18 mouse cellular contexts compared by ENCODE assay signal in genomic region chr6:73071214-73071613, GRCm38 (mm10).
DNase-seq lines count a peak whose midpoint lies in the region; ATAC-seq lines count a peak whose summit lies in the region.
"Had no signal": no experiment of that assay in that cellular context is flagged by ENCODE, and none has a peak within 500 bp of the region (broad histone marks: within the 10 kb centered on the region; RNA-seq: fewer than 3 reads in every experiment).

No protein-coding gene starts in this region.

- H3K27ac ChIP-seq in heart, embryonic 12.5 days (ENCODE audit: poor library complexity, severe bottlenecking), result peak overlapping the region; percentile 70; the same call in 1 of the 2 replicates
- H3K27ac ChIP-seq in kidney, embryonic 15.5 days, result peak overlapping the region; percentile 27; the same call in 1 of the 2 replicates
- peak overlapping the region; percentile 61 for H3K27ac ChIP-seq in lung, embryonic 16.5 days (ENCODE audit: low read length)
- H3K27ac ChIP-seq: embryonic facial prominence, embryonic 15.5 days; gastrocnemius, adult 2 months; hindbrain, embryonic 13.5 days had no signal

- no peaks in the 10 kb centered on the region for H3K36me3 ChIP-seq in heart, embryonic 12.5 days
- no peaks in the 10 kb centered on the region for H3K36me3 ChIP-seq in kidney, embryonic 15.5 days
- H3K36me3 ChIP-seq in lung, embryonic 16.5 days (ENCODE audit: control insufficient read depth, insufficient read depth, low read length), result no peaks in the 10 kb centered on the region
- H3K36me3 ChIP-seq: embryonic facial prominence, embryonic 15.5 days; hindbrain, embryonic 13.5 days had no signal

- DNase-seq in heart, postnatal 36 days, result no peak
- DNase-seq in kidney, postnatal 14 days, result no peak
- DNase-seq in lung, postnatal 25 days (ENCODE audit: low spot score), result no peak
- no peak for DNase-seq in spleen, postnatal 14 days (ENCODE audit: low spot score in 2 of 2)
- DNase-seq: cerebellum, adult 11 months; cerebellum, adult 9-11 months; gastrocnemius, adult 2 months; left cerebral cortex, postnatal 4 days; thymus, postnatal 14 days had no signal

- no peak overlapping the region for H3K4me2 ChIP-seq in heart, embryonic 12.5 days
- H3K4me2 ChIP-seq in kidney, embryonic 15.5 days, result no peak overlapping the region
- no peak overlapping the region for H3K4me2 ChIP-seq in lung, embryonic 16.5 days (ENCODE audit: low read depth, low read length)
- H3K4me2 ChIP-seq: embryonic facial prominence, embryonic 15.5 days; hindbrain, embryonic 13.5 days; lung, embryonic 14.5 days; midbrain, embryonic 11.5 days had no signal

- H3K9ac ChIP-seq in heart, embryonic 12.5 days, result no peak overlapping the region
- no peak overlapping the region for H3K9ac ChIP-seq in kidney, embryonic 15.5 days
- H3K9ac ChIP-seq in lung, embryonic 16.5 days (ENCODE audit: low read length), result no peak overlapping the region
- H3K9ac ChIP-seq: embryonic facial prominence, embryonic 15.5 days; hindbrain, embryonic 13.5 days; lung, embryonic 14.5 days had no signal

- 71% methylated on average over 3 of the region's 3 CpGs for WGBS in heart, embryonic 12.5 days
- WGBS in kidney, embryonic 15.5 days, result 63% methylated on average over 3 of the region's 3 CpGs
- whole genome bisulfite sequencing in lung, embryonic 16.5 days, result 27% methylated on average over 3 of the region's 3 CpGs

- peaks cover 4% of the 10 kb centered on the region; the same call in 1 of the 2 replicates for H3K9me3 ChIP-seq in heart, embryonic 12.5 days (replicated peaks)
- no peaks in the 10 kb centered on the region for H3K9me3 ChIP-seq in kidney, embryonic 15.5 days (replicated peaks)
- no peaks in the 10 kb centered on the region for H3K9me3 ChIP-seq in lung, embryonic 16.5 days (ENCODE audit: control insufficient read depth, low read length)
- H3K9me3 ChIP-seq: embryonic facial prominence, embryonic 15.5 days; hindbrain, embryonic 13.5 days had no signal

- H3K4me1 ChIP-seq in heart, embryonic 12.5 days (replicated peaks), result no peaks in the 10 kb centered on the region
- no peaks in the 10 kb centered on the region for H3K4me1 ChIP-seq in kidney, embryonic 15.5 days
- peaks cover 3% of the 10 kb centered on the region; the same call in 1 of the 2 replicates for H3K4me1 ChIP-seq in lung, embryonic 16.5 days (replicated peaks; ENCODE audit: control insufficient read depth, insufficient read depth, low read length)
- H3K4me1 ChIP-seq: embryonic facial prominence, embryonic 15.5 days; hindbrain, embryonic 13.5 days had no signal

- no peak for ATAC-seq in heart, embryonic 12.5 days (ENCODE audit: insufficient number of reproducible peaks, low FRiP score)
- no peak for ATAC-seq in kidney, embryonic 15.5 days (replicated peaks; ENCODE audit: low FRiP score)
- no peak for ATAC-seq in lung, embryonic 16.5 days (ENCODE audit: low read depth)
- ATAC-seq: forebrain, embryonic 14.5 days; inflammation-experienced regulatory T-cells, adult 6 months had no signal

- H3K27me3 ChIP-seq in heart, embryonic 12.5 days (replicated peaks), result no peaks in the 10 kb centered on the region
- H3K27me3 ChIP-seq in kidney, embryonic 15.5 days, result no peaks in the 10 kb centered on the region
- no peaks in the 10 kb centered on the region for H3K27me3 ChIP-seq in lung, embryonic 16.5 days (ENCODE audit: control insufficient read depth, insufficient read depth, low read depth, low read length)
- H3K27me3 ChIP-seq: embryonic facial prominence, embryonic 15.5 days; hindbrain, embryonic 13.5 days had no signal

- no peak overlapping the region for H3K4me3 ChIP-seq in heart, embryonic 12.5 days
- no peak overlapping the region for H3K4me3 ChIP-seq in kidney, embryonic 15.5 days (replicated peaks)
- no peak overlapping the region for H3K4me3 ChIP-seq in lung, embryonic 16.5 days (ENCODE audit: low read length)
- H3K4me3 ChIP-seq: embryonic facial prominence, embryonic 15.5 days; gastrocnemius, adult 2 months; hindbrain, embryonic 13.5 days had no signal

- intact Hi-C loops in heart, postnatal 36 days (cut with DNase I), result loop anchor here (5.0 kb wide), 2 partner anchors 81 to 114 kb away; partner anchors contain the start of gene Tmsb10
